ENCODE assay signal across 8 mouse cellular contexts in the genomic region with DNA sequence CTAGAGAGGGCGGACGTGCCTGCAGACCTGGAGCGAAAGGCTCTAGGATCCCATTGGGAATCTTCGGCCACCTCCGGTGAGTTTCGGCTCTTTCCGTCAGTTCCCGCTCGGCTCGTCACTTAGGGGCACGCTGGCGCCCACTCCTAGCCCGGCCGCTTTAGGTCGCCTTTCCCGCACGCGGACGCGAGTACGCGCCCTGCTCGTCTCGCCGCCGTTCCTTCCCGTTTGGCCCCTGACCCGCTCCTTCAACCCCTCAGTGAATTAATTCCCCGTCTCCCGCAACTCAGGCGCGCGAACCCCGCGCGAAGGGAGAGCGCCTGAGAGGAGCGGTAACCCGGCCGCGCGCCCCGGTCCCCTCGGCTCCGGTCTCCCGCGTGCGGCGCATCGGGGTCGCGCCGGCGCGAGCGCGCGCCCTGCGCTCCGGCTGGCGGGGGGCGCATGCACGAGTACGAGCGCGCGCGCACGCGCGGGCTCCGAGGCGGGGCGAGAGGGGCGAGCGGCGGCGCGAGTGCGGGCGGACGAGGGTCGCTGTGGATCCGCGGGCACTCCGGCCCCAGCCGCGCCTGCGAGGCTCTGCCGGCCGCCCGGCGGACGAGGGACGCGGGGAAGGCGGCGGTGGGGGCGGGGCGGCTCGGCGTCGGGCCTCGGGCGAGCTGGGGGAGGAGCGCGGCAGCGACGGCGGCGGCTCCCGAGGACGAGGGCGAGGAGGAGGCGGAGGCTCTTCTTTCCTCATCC. TPM values are rescaled to one million over a fixed set of nuclear protein-coding genes. Genes with fewer than 3 reads are reported as not detected.
DNase-seq lines count a peak whose midpoint lies in the region; ATAC-seq and TF ChIP-seq lines count a peak whose summit lies in the region.

No protein-coding gene starts in this region.

- no peaks in the 10 kb centered on the region for H3K27me3 ChIP-seq in CH12.LX (replicated peaks)
- no peaks in the 10 kb centered on the region for H3K27me3 ChIP-seq in forebrain, embryonic 15.5 days
- H3K27me3 ChIP-seq in liver, postnatal 0 days (ENCODE audit: insufficient read depth, low read length): peaks cover 4% of the 10 kb centered on the region; the same call in 1 of the 2 replicates

- peak overlapping the region; percentile 88 for H3K9ac ChIP-seq in CH12.LX (ENCODE audit: insufficient read depth, low read depth)
- H3K9ac ChIP-seq in forebrain, embryonic 15.5 days (replicated peaks): peak overlapping the region; percentile 84
- H3K9ac ChIP-seq in liver, postnatal 0 days (replicated peaks): peak overlapping the region; percentile 80

- ATAC-seq in cerebellum, adult (ENCODE audit: insufficient number of reproducible peaks, low FRiP score, low TSS enrichment): peak; percentile 79
- peak; percentile 93 for ATAC-seq in forebrain, embryonic 15.5 days (replicated peaks)
- peak; percentile 77 for ATAC-seq in liver, postnatal 0 days

- peak; percentile 69 for DNase-seq in CH12.LX (ENCODE audit: extremely low read depth)
- DNase-seq in heart, postnatal 14 days: peak; percentile 91
- DNase-seq in layer of hippocampus, adult 18-20 months (ENCODE audit: low spot score in 2 of 2): peak; percentile 74 to 90
- DNase-seq in liver, postnatal 0 days: peak; percentile 80
- peak; percentile 21 to 52 for DNase-seq in thymus, postnatal 10 days (ENCODE audit: low spot score in 2 of 2)

- no peak for TF ChIP-seq CTCF in CH12.LX (conservative IDR thresholded peaks at IDR 0.05 in 1 of 2, IDR thresholded peaks at IDR 0.05 in 1 of 2; ENCODE audit: low read depth in 2 of 2, low read length in 2 of 2)
- TF ChIP-seq CTCF in liver, postnatal 0 days (IDR thresholded peaks at IDR 0.05; ENCODE audit: low read depth): no peak
- no peak for TF ChIP-seq CTCF in olfactory bulb, adult 2 months (IDR thresholded peaks at IDR 0.05; ENCODE audit: insufficient read depth, low read depth, low read length)

- dilution Hi-C loops in CH12.LX (cut with MboI; ENCODE audit: extremely low pct_ligation_motif_present, extremely low pct_unique_long_range_greater_than_20kb, low sequenced_read_pairs): no loop called here

- H3K4me2 ChIP-seq in CH12.LX (ENCODE audit: insufficient read depth, low read depth, poor library complexity, severe bottlenecking): peak overlapping the region; percentile 90
- peak overlapping the region; percentile 74 for H3K4me2 ChIP-seq in forebrain, embryonic 15.5 days (replicated peaks)
- peak overlapping the region; percentile 85 for H3K4me2 ChIP-seq in liver, postnatal 0 days (ENCODE audit: low read depth, low read length)

- H3K4me1 ChIP-seq in CH12.LX (ENCODE audit: control insufficient read depth in 1 of 2, insufficient read depth in 2 of 2): peaks cover 2 to 64% of the 10 kb centered on the region in 2 experiments
- H3K4me1 ChIP-seq in forebrain, embryonic 15.5 days: peaks cover 38% of the 10 kb centered on the region
- H3K4me1 ChIP-seq in liver, postnatal 0 days (ENCODE audit: insufficient read depth): peaks cover 7% of the 10 kb centered on the region; the same call in 1 of the 2 replicates
- peaks cover 18% of the 10 kb centered on the region for H3K4me1 ChIP-seq in olfactory bulb, adult 2 months (ENCODE audit: control insufficient read depth, insufficient read depth, low read length)

- H3K27ac ChIP-seq in CH12.LX (ENCODE audit: insufficient read depth, low read depth): peak overlapping the region; percentile 7; the same call in 1 of the 2 replicates
- peak overlapping the region; percentile 98 for H3K27ac ChIP-seq in forebrain, embryonic 15.5 days (replicated peaks)
- H3K27ac ChIP-seq in liver, postnatal 0 days (ENCODE audit: low read depth): peak overlapping the region; percentile 85
- H3K27ac ChIP-seq in olfactory bulb, adult 2 months (ENCODE audit: insufficient read depth, low read depth, low read length): peak overlapping the region; percentile 85

- peak; percentile 72 for TF ChIP-seq POLR2A in CH12.LX (IDR thresholded peaks at IDR 0.05; ENCODE audit: low read depth, low read length)
- peak; percentile 75 for TF ChIP-seq POLR2A in olfactory bulb, adult 2 months (IDR thresholded peaks at IDR 0.05; ENCODE audit: insufficient read depth, low read depth, low read length)

- under 1% methylated on average over 115 of the region's 115 CpGs for WGBS in forebrain, embryonic 15.5 days
- under 1% methylated on average over 85 of the region's 115 CpGs for WGBS in liver, postnatal 0 days (ENCODE audit: insufficient replicate concordance)
- WGBS in olfactory bulb, adult 2 months: 2% methylated on average over 115 of the region's 115 CpGs

- no peaks in the 10 kb centered on the region for H3K9me3 ChIP-seq in CH12.LX (replicated peaks; ENCODE audit: low read length)
- no peaks in the 10 kb centered on the region for H3K9me3 ChIP-seq in forebrain, embryonic 15.5 days
- no peaks in the 10 kb centered on the region for H3K9me3 ChIP-seq in liver, postnatal 0 days (ENCODE audit: low read length)

- H3K36me3 ChIP-seq in CH12.LX (replicated peaks in 1 of 2; ENCODE audit: control insufficient read depth in 1 of 2, insufficient read depth in 1 of 2, low read length in 1 of 2): peaks cover 0 to 22% of the 10 kb centered on the region in 2 experiments
- no peaks in the 10 kb centered on the region for H3K36me3 ChIP-seq in forebrain, embryonic 15.5 days
- no peaks in the 10 kb centered on the region for H3K36me3 ChIP-seq in liver, postnatal 0 days (replicated peaks; ENCODE audit: insufficient read depth, low read length)

- intact Hi-C loops in heart, postnatal 14 days (cut with DNase I): no loop called here

- TF ChIP-seq EP300 in CH12.LX (IDR thresholded peaks at IDR 0.05; ENCODE audit: low read length): no peak
- no peak for TF ChIP-seq EP300 in liver, postnatal 0 days (IDR thresholded peaks at IDR 0.05; ENCODE audit: low read depth)

- peaks cover 20% of the 10 kb centered on the region for H3K79me2 ChIP-seq in CH12.LX (replicated peaks; ENCODE audit: control insufficient read depth, extremely low read depth, insufficient read depth, poor library complexity, severe bottlenecking)

- in situ Hi-C loops in CH12.LX (cut with MboI; ENCODE audit: low pct_ligation_motif_present, low pct_unique_long_range_greater_than_20kb, low sequenced_read_pairs): no loop called here

- peak overlapping the region; percentile 77 to 91 (median 85) for H3K4me3 ChIP-seq in CH12.LX (replicated peaks in 1 of 3; ENCODE audit: low read depth in 2 of 3, low read length in 2 of 3, poor library complexity in 1 of 3)
- peak overlapping the region; percentile 92 for H3K4me3 ChIP-seq in forebrain, embryonic 15.5 days
- H3K4me3 ChIP-seq in liver, postnatal 0 days (ENCODE audit: low read depth, low read length): peak overlapping the region; percentile 68
- H3K4me3 ChIP-seq in olfactory bulb, adult 2 months (ENCODE audit: insufficient read depth, low read depth, low read length): peak overlapping the region; percentile 76

- TF ChIP-seq RAD21 in CH12.LX (IDR thresholded peaks at IDR 0.05; ENCODE audit: low read depth, low read length): no peak

TF ChIP-seq in CH12.LX, 34 proteins besides CTCF, POLR2A, EP300 and RAD21 (continues in another document):
- TF ChIP-seq NRF1 (IDR thresholded peaks at IDR 0.05; ENCODE audit: low read depth, low read length) (peak; percentile 81), MYC (IDR thresholded peaks at IDR 0.05; ENCODE audit: low read depth, low read length) (peak; percentile 77), CHD1 (IDR thresholded peaks at IDR 0.05; ENCODE audit: low read depth, low read length) (no peak), TCF12 (IDR thresholded peaks at IDR 0.05; ENCODE audit: low read depth, low read length) (0 out of 2 replicates have a peak, but pooled peaks have one; percentile 26)

RNA-seq across cellular contexts. Expression of gene Spats2, which starts 0.5 kb away (rescaled TPM):
- total RNA-seq in CH12.LX (2012; rRNA removed) (26.5 and 27.1 TPM in 2 replicates), CH12.LX (2014; rRNA removed) (68.3 and 81.0 TPM in 2 replicates)
- polyA plus RNA-seq in CH12.LX (2012; ENCODE audit: insufficient read length, low read depth): 79.5 and 81.0 TPM in 2 replicates
- 42.9 and 43.7 TPM in 2 replicates for polyA plus RNA-seq in forebrain, embryonic 15.5 days (2015; fragmentation: Nextera tagmentation; extraction: Ambion mirVana)
- total RNA-seq in heart, postnatal 14 days (2021): 10 to 100 TPM; 11.4 to 12.3 TPM
- 10 to 100 TPM; 30.1 to 31.4 TPM for total RNA-seq in layer of hippocampus, adult 18-20 months (2021)
- polyA plus RNA-seq in liver, postnatal 0 days (2015; fragmentation: Nextera tagmentation; extraction: Ambion mirVana): 4.0 and 4.7 TPM in 2 replicates
- polyA plus RNA-seq in olfactory bulb, adult 2 months (2012; ENCODE audit: insufficient read depth, insufficient read length, low replicate concordance, missing spikeins): not detected in 2 replicates

RNA-seq across cellular contexts. Expression of gene Dnajc22, which starts 33.3 kb away (rescaled TPM):
- 10.0 and 10.6 TPM in 2 replicates for total RNA-seq in CH12.LX (2012; rRNA removed)
- total RNA-seq in CH12.LX (2014; rRNA removed): 20.4 and 24.2 TPM in 2 replicates
- polyA plus RNA-seq in CH12.LX (2012; ENCODE audit: insufficient read length, low read depth): 12.4 and 14.5 TPM in 2 replicates
- 0.46 and 0.53 TPM in 2 replicates for polyA plus RNA-seq in forebrain, embryonic 15.5 days (2015; fragmentation: Nextera tagmentation; extraction: Ambion mirVana)
- under 1 TPM; 0.27 to 0.45 TPM for total RNA-seq in heart, postnatal 14 days (2021)
- total RNA-seq in layer of hippocampus, adult 18-20 months (2021): under 1 TPM; 0.20 to 0.27 TPM
- 28.2 and 29.6 TPM in 2 replicates for polyA plus RNA-seq in liver, postnatal 0 days (2015; fragmentation: Nextera tagmentation; extraction: Ambion mirVana)
- polyA plus RNA-seq in olfactory bulb, adult 2 months (2012; ENCODE audit: insufficient read depth, insufficient read length, low replicate concordance, missing spikeins): not detected in 2 replicates

RNA-seq across cellular contexts. Expression of gene C1ql4, which starts 38.6 kb away (rescaled TPM):
- total RNA-seq in CH12.LX (2012; rRNA removed) (0.08 TPM in 1 of 2 replicates, not detected in the other), CH12.LX (2014; rRNA removed) (not detected in 2 replicates)
- polyA plus RNA-seq in CH12.LX (2012; ENCODE audit: insufficient read length, low read depth): not detected in 2 replicates
- 0.28 and 0.33 TPM in 2 replicates for polyA plus RNA-seq in forebrain, embryonic 15.5 days (2015; fragmentation: Nextera tagmentation; extraction: Ambion mirVana)
- not detected for total RNA-seq in heart, postnatal 14 days (2021)
- total RNA-seq in layer of hippocampus, adult 18-20 months (2021): not detected
- 0.12 TPM in 1 of 2 replicates, not detected in the other for polyA plus RNA-seq in liver, postnatal 0 days (2015; fragmentation: Nextera tagmentation; extraction: Ambion mirVana)
- polyA plus RNA-seq in olfactory bulb, adult 2 months (2012; ENCODE audit: insufficient read depth, insufficient read length, low replicate concordance, missing spikeins): not detected in 2 replicates

RNA-seq across cellular contexts. Expression of gene Troap, which starts 51.9 kb away (rescaled TPM):
- total RNA-seq in CH12.LX (2012; rRNA removed): 17.8 and 25.0 TPM in 2 replicates
- total RNA-seq in CH12.LX (2014; rRNA removed): 19.2 and 20.2 TPM in 2 replicates
- 61.0 and 74.2 TPM in 2 replicates for polyA plus RNA-seq in CH12.LX (2012; ENCODE audit: insufficient read length, low read depth)
- polyA plus RNA-seq in forebrain, embryonic 15.5 days (2015; fragmentation: Nextera tagmentation; extraction: Ambion mirVana): 19.8 and 24.8 TPM in 2 replicates
- 1 to 10 TPM; 2.1 to 2.2 TPM for total RNA-seq in heart, postnatal 14 days (2021)
- total RNA-seq in layer of hippocampus, adult 18-20 months (2021): under 1 TPM in 1 of 2 experiments, not detected in 1; 0.72 TPM
- 5.6 and 6.7 TPM in 2 replicates for polyA plus RNA-seq in liver, postnatal 0 days (2015; fragmentation: Nextera tagmentation; extraction: Ambion mirVana)
- not detected in 2 replicates for polyA plus RNA-seq in olfactory bulb, adult 2 months (2012; ENCODE audit: insufficient read depth, insufficient read length, low replicate concordance, missing spikeins)

Comparison
In these comparisons a context has a peak if more than half of its experiments do, and no peak if none do; other contexts are left out.
1. Peak in every context shown above with its lines: DNase-seq, ATAC-seq, H3K4me3 ChIP-seq and H3K27ac ChIP-seq.
2. DNase-seq: peak in every context shown above with its lines; median percentile 91 in heart, postnatal 14 days; 82 in layer of hippocampus, adult 18-20 months; 80 in liver, postnatal 0 days; 69 in CH12.LX; 36 in thymus, postnatal 10 days.
3. H3K27ac ChIP-seq: peak in every context shown above with its lines; median percentile 98 in forebrain, embryonic 15.5 days; 85 in liver, postnatal 0 days; 85 in olfactory bulb, adult 2 months; 7 in CH12.LX.